Mouse (Mus musculus): ENCODE data around the gene Scrg1. TPM values are rescaled to one million over a fixed set of nuclear protein-coding genes. Genes with fewer than 3 reads are reported as not detected.

Scrg1 gene
- polyA plus RNA-seq, 1 experiment from 2014 or later: 0.45 TPM

GRCm38 (mm10) chr8:57463757-57464156 lies 8.0 kb downstream of the Scrg1 start:
- DNase-seq (ENCODE audit: low spot score): no peak
- 87% methylated on average over 3 of the region's 3 CpGs for WGBS
- H3K4me3 ChIP-seq: no peak overlapping the region
- H3K36me3 ChIP-seq (replicated peaks): no peaks in the 10 kb centered on the region
- H3K27ac ChIP-seq (replicated peaks): no peak overlapping the region
- H3K27me3 ChIP-seq (replicated peaks; ENCODE audit: low read depth, poor library complexity, severe bottlenecking): no peaks in the 10 kb centered on the region
- no peaks in the 10 kb centered on the region for H3K9me3 ChIP-seq
- no peaks in the 10 kb centered on the region for H3K4me1 ChIP-seq

GRCm38 (mm10) chr8:57468624-57469023 lies 12.9 kb downstream of the Scrg1 start:
- 63% methylated on average over 5 of the region's 5 CpGs for WGBS

GRCm38 (mm10) chr8:57470863-57471262 lies 15.1 kb downstream of the Scrg1 start:
- no peak for DNase-seq (ENCODE audit: low spot score)
- no peaks in the 10 kb centered on the region for H3K27me3 ChIP-seq (replicated peaks; ENCODE audit: low read depth, poor library complexity, severe bottlenecking)
- WGBS: 92% methylated on average over 5 of the region's 5 CpGs

More at GRCm38 (mm10) chr8:57468624-57469023, 12.9 kb downstream of the Scrg1 start:
- Histone ChIP-seq H3K4me1 (no peaks in the 10 kb centered on the region), H3K36me3 (replicated peaks) (no peaks in the 10 kb centered on the region), H3K9me3 (no peaks in the 10 kb centered on the region), H3K27ac (replicated peaks) (no peak overlapping the region), H3K4me3 (no peak overlapping the region), H3K27me3 (replicated peaks; ENCODE audit: low read depth, poor library complexity, severe bottlenecking) (no peaks in the 10 kb centered on the region)
- no peak for DNase-seq (ENCODE audit: low spot score)

GRCm38 (mm10) chr8:57473751-57474150 lies 18.0 kb downstream of the Scrg1 start:
- DNase-seq (ENCODE audit: low spot score): no peak
- Histone ChIP-seq H3K27me3 (replicated peaks; ENCODE audit: low read depth, poor library complexity, severe bottlenecking) (no peaks in the 10 kb centered on the region), H3K27ac (replicated peaks) (no peak overlapping the region), H3K4me1 (no peaks in the 10 kb centered on the region), H3K9me3 (no peaks in the 10 kb centered on the region), H3K36me3 (replicated peaks) (no peaks in the 10 kb centered on the region), H3K4me3 (no peak overlapping the region)
- 81% methylated on average over 6 of the region's 6 CpGs for WGBS

More at GRCm38 (mm10) chr8:57470863-57471262, 15.1 kb downstream of the Scrg1 start:
- Histone ChIP-seq H3K4me3 (no peak overlapping the region), H3K27ac (replicated peaks) (no peak overlapping the region), H3K9me3 (no peaks in the 10 kb centered on the region), H3K4me1 (no peaks in the 10 kb centered on the region), H3K36me3 (replicated peaks) (no peaks in the 10 kb centered on the region)

- Histone ChIP-seq H3K4me1 (no peaks in the 10 kb centered on the region), H3K27me3 (replicated peaks; ENCODE audit: low read depth, poor library complexity, severe bottlenecking) (no peaks in the 10 kb centered on the region), H3K4me3 (no peak overlapping the region), H3K9me3 (no peaks in the 10 kb centered on the region), H3K27ac (replicated peaks) (no peak overlapping the region), H3K36me3 (replicated peaks) (peaks cover 32% of the 10 kb centered on the region)
- WGBS: 79% methylated on average over 3 of the region's 3 CpGs
- DNase-seq (ENCODE audit: low spot score): no peak
Observed at GRCm38 (mm10) chr8:57478406-57478805, 22.7 kb downstream of the Scrg1 start.

- no peaks in the 10 kb centered on the region for H3K27me3 ChIP-seq (replicated peaks; ENCODE audit: low read depth, poor library complexity, severe bottlenecking)
- peaks cover 45% of the 10 kb centered on the region for H3K36me3 ChIP-seq (replicated peaks)
- DNase-seq (ENCODE audit: low spot score): no peak
- H3K4me1 ChIP-seq: no peaks in the 10 kb centered on the region
- 91% methylated on average over 8 of the region's 8 CpGs for WGBS
- H3K4me3 ChIP-seq: no peak overlapping the region
- H3K9me3 ChIP-seq: no peaks in the 10 kb centered on the region
- no peak overlapping the region for H3K27ac ChIP-seq (replicated peaks)
Observed at GRCm38 (mm10) chr8:57479700-57480099, 24.0 kb downstream of the Scrg1 start.

- no peaks in the 10 kb centered on the region for H3K27me3 ChIP-seq (replicated peaks; ENCODE audit: low read depth, poor library complexity, severe bottlenecking)
- DNase-seq (ENCODE audit: low spot score): no peak
- H3K36me3 ChIP-seq (replicated peaks): peaks cover 50% of the 10 kb centered on the region
- H3K9me3 ChIP-seq: no peaks in the 10 kb centered on the region
- H3K27ac ChIP-seq (replicated peaks): no peak overlapping the region
- 77% methylated on average over 4 of the region's 4 CpGs for WGBS
- H3K4me1 ChIP-seq: peaks cover 5% of the 10 kb centered on the region
- H3K4me3 ChIP-seq: no peak overlapping the region
Observed at GRCm38 (mm10) chr8:57480606-57481005, 24.9 kb downstream of the Scrg1 start.

- DNase-seq (ENCODE audit: low spot score): peak; percentile 81
- H3K4me1 ChIP-seq: peaks cover 12% of the 10 kb centered on the region
- no peaks in the 10 kb centered on the region for H3K27me3 ChIP-seq (replicated peaks; ENCODE audit: low read depth, poor library complexity, severe bottlenecking)
- WGBS: under 1% methylated on average over 54 of the region's 54 CpGs
- H3K9me3 ChIP-seq: no peaks in the 10 kb centered on the region
- peak overlapping the region; percentile 97 for H3K27ac ChIP-seq (replicated peaks)
- H3K4me3 ChIP-seq: peak overlapping the region; percentile 97
- peaks cover 34% of the 10 kb centered on the region for H3K36me3 ChIP-seq (replicated peaks)
Observed at GRCm38 (mm10) chr8:57486491-57487440, 31.0 kb downstream of the Scrg1 start.

- Histone ChIP-seq H3K4me3 (peak within 1 kb of the TSS; percentile 97), H3K4me1 (peaks cover 12% of the 10 kb centered on the region), H3K9me3 (no peaks in the 10 kb centered on the region), H3K27ac (replicated peaks) (peak within 1 kb of the TSS; percentile 97), H3K27me3 (replicated peaks; ENCODE audit: low read depth, poor library complexity, severe bottlenecking) (no peaks in the 10 kb centered on the region), H3K36me3 (replicated peaks) (peaks cover 26% of the 10 kb centered on the region)
- WGBS: under 1% methylated on average over 66 of the region's 66 CpGs
- DNase-seq (ENCODE audit: low spot score): peak; percentile 100
Observed at GRCm38 (mm10) chr8:57487441-57488155, 31.9 kb downstream of the Scrg1 start, which contains the start of gene Sap30. Gene Sap30 (minus strand): TSS chr8:57487860.

- Histone ChIP-seq H3K9me3 (no peaks in the 10 kb centered on the region), H3K27ac (replicated peaks) (peak overlapping the region; percentile 97), H3K36me3 (replicated peaks) (peaks cover 19% of the 10 kb centered on the region), H3K27me3 (replicated peaks; ENCODE audit: low read depth, poor library complexity, severe bottlenecking) (no peaks in the 10 kb centered on the region), H3K4me3 (peak overlapping the region; percentile 97), H3K4me1 (peaks cover 12% of the 10 kb centered on the region)
- peak; percentile 87 for DNase-seq (ENCODE audit: low spot score)
- WGBS: under 1% methylated on average over 25 of the region's 25 CpGs
Observed at GRCm38 (mm10) chr8:57488312-57488765, 32.6 kb downstream of the Scrg1 start.

GRCm38 (mm10) chr8:57489366-57489765 lies 33.6 kb downstream of the Scrg1 start:
- WGBS: 97% methylated on average over 1 of the region's 1 CpGs
- no peak overlapping the region for H3K27ac ChIP-seq (replicated peaks)
- peaks cover 8% of the 10 kb centered on the region for H3K36me3 ChIP-seq (replicated peaks)
- no peaks in the 10 kb centered on the region for H3K9me3 ChIP-seq
- no peaks in the 10 kb centered on the region for H3K27me3 ChIP-seq (replicated peaks; ENCODE audit: low read depth, poor library complexity, severe bottlenecking)
- no peak for DNase-seq (ENCODE audit: low spot score)
- H3K4me3 ChIP-seq: no peak overlapping the region
- peaks cover 12% of the 10 kb centered on the region for H3K4me1 ChIP-seq

- no peak overlapping the region for H3K4me3 ChIP-seq
- H3K4me1 ChIP-seq: peaks cover 12% of the 10 kb centered on the region
- no peaks in the 10 kb centered on the region for H3K9me3 ChIP-seq
- H3K27me3 ChIP-seq (replicated peaks; ENCODE audit: low read depth, poor library complexity, severe bottlenecking): no peaks in the 10 kb centered on the region
- no peak for DNase-seq (ENCODE audit: low spot score)
- H3K27ac ChIP-seq (replicated peaks): no peak overlapping the region
- peaks cover 6% of the 10 kb centered on the region for H3K36me3 ChIP-seq (replicated peaks)
Observed at GRCm38 (mm10) chr8:57489896-57490295, 34.2 kb downstream of the Scrg1 start.

Measured in embryonic facial prominence, embryonic 10.5 days (tissue).